Mouse (Mus musculus) MN1 (cell line): Measurements from ENCODE around the gene Map2k1.

Experiments
- DNase-seq: peaks from one replicate; pipeline ENCODE4 v3.0.0-alpha.2; 2016; ENCODE audit warnings: low spot score

Map2k1 gene

DNA sequence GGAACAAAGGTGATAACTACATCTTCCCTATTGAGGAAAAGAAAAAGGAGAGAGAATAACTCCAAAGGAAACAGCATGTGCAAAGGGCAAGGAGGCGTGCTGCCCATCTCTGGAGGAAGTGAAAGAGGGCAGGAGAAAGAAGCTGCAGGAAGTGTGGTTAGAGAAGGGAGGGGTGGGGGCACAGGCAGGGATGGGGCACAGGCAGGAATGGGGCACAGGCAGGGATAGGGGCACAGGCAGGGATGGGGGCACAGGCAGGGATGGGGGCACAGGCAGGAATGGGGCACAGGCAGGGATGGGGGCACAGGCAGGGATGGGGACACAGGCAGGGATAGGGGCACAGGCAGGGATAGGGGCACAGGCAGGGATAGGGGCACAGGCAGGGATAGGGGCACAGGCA, 4.1 kb downstream of the Map2k1 start:
- no peak for DNase-seq

DNA sequence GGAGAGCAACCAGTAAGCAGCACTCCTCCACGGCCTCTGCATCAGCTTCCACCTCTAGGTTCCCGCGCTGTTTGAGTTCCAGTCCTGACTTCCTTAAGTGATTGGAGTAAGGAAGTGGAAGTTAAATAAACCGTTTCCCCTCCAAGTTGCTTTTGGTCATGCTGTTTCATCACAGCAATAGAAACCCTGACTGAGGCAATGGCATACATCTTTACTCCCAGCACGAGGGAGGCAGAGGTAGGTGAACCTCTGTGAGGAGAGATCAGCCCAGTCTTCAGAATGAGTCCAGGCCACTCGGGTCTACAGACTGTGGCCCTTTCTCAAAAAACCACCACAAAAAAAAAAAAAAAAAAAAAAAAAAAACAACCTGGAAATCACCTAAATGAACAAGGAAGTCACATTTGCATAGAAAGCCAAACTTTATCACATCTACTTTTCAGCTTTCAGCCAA, 11.0 kb downstream of the Map2k1 start:
- DNase-seq: no peak

DNA sequence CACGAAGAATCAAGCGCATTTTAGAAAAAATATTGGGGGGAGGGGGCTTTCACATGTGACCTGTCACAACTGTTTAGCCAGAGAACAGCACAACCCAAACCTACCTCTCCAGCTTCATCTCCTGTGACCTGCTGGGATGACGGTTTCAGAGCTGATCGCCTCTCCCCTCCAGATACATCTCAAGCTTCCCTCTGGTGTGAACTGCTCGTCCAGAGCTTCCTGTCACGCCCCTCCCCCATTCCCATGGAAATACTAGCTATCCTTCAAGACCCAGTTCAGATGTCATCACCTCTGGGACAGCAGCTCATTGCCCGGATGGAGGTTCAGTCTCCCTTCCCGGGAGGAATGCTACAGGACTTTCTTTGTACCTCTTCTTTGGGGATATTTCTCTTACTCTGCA, 12.8 kb downstream of the Map2k1 start:
- DNase-seq: peak; percentile 69

DNA sequence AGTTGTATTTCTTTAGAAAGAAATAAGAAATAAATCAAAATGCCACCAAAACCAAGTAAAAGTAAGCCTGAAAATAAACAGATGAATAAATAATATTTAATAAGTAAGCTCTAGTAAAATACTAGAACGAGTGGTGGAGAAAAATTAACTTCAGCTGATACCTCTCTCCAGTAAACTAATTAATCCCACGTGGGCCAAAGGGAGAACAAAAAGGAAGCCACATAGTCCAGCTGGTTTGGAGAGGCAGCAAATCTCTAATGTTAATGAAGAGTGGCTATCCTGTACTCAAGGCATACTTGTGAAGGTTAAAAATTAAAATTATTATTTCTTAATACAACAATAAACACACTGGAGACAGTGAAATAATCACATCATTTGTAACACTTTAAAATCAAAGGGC, 13.3 kb downstream of the Map2k1 start:
- peak; percentile 27 for DNase-seq

DNA sequence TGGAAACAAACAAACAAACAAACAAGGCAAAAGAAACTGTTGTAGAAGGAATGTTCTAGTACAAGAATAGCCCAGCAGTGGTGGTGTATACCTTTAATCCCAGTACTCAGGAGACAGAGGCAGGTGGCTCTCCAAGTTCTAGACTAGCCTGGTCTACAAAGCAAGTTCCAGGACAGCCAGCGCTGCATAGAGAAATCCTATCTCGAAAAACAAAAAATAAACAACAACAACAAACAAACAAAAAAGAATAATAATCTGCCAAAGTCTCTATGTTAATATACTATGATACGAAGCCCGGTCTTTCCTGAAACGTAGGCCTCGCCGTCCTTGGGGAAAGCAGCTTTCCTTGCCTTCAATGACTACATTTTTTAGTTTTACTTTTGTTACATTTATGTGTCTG, 17.4 kb downstream of the Map2k1 start:
- no peak for DNase-seq

DNA sequence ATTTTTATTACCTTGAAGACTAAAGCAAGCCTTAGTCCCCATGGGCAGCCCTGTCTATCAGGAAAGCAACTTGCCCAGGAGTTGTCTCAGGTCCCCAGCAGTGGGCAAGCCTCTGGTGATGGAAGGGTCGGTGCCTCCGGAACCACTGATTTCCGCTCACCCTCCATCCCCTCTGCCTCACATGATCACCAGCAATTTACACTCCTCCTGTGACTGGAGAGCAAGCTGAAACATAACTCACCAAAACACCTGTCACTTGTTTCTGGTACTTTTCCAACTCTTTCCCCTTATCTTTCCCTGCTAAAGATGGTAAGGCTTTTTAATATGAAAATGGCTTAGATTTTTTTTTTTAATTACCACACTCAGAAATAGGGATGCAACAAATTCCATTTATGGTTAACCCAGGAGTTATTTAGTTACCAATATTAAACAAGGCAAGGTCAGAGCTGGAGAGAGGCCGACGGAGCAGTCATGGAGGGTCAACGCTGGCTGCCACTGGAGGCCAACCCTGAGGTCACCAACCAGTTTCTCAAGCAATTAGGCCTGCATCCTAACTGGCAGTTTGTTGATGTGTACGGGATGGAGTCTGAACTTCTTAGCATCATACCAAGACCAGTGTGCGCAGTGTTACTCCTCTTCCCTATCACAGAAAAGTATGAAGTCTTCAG, 18.5 kb downstream of the Map2k1 start, which contains the start of gene Uchl4:
Gene Uchl4, plus strand, starts transcription at position 434 of the 668 bp plus-strand sequence.
- DNase-seq: no peak

DNA sequence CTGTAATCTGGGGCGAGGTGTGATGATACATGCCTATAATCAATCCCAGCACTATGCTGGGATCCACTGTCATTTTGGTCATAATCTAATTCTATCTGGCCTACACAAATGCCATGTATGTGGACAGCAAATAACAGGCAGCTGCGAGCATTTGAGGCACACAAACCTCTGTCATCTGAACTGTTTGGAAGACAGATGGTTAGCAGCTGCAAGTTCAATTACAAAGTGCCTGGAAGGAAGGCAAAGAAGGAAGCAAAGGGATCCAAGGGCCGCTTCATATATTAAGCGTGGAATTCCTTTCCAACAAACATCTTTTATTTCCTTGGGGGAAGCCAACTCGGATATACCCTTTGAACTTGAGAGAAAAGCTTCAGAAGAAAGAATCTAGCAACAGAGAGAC, 19.8 kb downstream of the Map2k1 start:
- DNase-seq: no peak

DNA sequence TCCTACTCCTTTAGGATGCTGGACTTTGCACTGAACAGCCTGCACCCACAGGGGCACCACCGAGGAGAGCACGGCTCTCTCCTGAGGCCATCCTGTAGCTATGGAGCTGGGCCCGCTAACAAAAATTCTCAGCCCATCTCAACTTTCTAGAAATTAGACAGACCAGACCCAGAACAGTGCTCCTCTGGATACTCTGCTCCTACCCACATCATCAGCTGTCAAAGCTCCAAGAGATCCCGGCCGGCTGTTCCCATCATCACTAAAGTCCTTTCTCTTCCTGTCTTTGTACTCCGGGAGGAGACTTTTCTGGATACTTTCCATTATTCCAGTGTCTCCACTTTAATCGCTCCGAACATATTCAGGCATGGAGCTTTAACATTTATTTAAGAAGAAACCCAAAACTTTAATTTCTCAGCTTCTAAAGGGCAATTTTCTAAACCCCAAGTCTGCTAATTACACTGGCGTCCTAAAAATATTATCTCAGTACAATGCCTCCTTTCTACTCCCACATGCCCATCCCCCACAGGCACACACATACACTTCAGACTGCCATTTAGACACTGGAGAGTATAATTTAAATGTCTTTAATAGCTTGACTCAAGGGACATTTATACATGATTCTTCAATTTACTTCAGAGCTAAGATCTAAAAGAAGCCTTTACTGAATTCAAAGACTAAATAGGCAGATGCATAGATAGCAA, 21.0 kb downstream of the Map2k1 start:
- DNase-seq: no peak

DNA sequence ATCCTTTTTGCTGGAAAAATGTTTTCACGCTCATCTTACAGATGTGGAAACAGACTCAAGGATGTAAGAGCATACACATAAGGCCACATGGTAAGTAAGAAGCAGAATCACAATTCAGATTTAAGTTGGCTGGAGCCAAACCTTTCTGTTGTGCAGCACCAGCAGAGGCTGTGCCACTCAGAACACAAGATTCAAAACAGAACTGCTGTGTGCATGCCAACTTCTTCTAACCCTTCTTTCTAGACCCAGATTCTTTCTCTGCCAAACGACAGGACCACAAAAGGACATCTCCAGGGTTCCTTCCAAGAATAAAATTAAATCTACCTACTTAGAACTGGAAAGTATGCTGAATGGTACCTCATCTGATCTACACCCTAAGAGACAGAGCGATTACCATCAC, 21.8 kb downstream of the Map2k1 start:
- DNase-seq: no peak

DNA sequence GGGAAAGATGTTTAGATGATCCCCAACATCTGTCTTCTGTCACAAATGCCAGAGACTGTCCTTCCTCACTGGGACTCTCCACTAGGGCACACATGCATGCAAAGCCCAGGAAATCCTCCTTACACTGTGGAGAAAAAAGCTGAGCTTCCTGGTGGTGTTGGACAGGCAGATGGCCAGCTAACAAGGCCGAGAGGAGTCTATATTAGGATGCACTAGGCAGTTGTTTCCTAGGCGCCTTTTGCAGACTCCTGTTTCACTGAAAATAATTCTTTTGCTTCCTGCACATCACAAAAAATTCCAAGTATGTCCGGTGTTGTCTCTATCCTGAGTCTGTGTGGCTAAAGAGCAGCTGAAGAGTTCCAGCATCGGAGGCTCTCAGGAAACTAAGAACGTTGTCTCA, 22.3 kb downstream of the Map2k1 start:
- DNase-seq: no peak

DNA sequence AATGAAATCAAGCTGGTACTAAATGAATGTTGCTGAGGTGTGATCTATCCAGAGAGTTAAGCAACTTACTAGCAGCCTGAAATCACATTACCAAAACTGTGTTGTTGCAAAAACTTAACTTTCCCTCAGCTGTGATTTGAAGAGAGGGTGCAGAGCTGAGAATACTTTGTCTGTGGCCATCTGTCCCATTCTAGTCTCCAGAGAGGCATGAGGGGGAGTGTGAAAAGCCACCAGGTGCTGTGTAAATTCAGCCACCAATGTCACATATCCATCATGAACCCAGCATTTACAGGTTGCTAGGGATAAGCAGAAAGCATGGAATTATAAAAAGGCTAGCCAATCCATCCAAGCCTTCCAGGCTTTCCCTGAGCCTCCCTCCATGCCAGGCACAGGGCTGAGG, 24.5 kb downstream of the Map2k1 start:
- DNase-seq: no peak

DNA sequence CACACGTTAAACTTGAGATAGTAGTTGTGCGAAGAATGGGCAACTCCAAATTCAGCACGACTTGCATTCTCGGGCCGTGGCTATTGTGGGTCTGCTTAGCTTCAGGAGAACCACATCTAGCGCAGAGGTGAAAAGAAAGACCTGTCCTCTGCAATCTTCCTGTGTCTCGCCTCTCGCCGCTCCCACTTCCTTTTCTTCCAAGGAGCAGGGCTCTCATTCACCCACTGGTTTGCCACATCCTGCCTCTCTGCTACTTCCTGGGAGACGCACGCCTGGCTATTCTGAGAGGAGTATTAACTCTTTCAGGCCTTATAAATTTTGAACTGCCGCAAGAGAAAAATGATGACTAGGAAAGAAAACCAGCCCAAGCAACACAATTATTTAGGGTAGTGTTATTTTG, 25.7 kb downstream of the Map2k1 start:
- no peak for DNase-seq

DNA sequence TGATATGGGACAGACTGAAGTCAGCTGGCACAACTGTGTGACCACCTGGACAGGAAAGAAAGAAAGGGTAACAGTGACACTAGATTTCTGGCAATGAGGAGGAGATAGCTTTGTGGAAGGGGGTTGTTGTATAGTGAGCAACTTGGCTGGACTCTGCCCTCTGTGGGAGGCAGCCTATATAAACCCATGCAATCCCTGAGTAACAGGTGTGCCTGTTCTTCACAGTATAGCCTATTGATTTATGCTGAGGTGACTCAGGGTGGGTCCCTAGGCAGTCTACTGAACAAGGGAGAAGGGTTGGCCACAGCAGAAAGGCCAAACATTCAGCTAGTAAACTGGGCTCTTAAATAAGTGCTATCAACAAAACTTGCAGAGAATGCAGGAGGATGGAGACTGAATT, 27.6 kb downstream of the Map2k1 start:
- DNase-seq: no peak

DNA sequence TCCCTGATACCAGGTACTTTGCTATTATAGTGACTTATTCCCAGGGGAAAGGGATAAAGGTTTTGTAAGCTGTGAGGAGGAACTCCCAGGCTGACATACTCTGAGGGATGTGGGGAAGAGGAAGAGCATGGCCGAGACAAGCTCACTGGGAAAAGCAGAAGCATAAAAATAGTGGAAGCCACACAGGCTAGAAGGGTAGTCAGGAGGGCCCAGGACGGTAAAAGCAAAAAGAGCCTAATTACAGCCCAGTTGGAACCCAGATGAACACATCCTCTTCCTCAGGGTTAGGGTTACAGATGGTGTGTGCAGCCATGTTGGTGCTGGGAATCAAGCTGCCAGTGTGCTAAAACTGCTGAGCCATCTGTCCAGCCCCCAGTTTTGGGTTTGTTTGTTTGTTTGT, 31.3 kb downstream of the Map2k1 start:
- DNase-seq: no peak

DNA sequence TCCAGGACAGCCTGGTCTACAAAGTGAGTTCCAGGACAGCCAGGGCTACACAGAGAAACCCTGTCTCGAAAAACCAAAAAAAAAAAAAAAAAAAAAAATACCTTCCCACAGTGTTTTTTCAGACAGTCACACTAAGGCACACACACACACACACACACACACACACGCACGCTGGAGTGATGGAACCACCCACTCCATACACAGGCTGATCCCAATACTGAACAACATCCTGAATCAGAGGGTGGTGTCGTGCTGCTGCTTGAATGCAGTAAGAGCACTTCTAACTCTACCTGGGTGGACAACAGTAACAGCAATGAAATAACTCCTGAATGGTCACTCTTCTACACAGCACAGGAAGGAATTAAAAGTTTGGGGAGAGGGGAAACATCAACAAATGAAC, 32.0 kb downstream of the Map2k1 start:
- no peak for DNase-seq

DNA sequence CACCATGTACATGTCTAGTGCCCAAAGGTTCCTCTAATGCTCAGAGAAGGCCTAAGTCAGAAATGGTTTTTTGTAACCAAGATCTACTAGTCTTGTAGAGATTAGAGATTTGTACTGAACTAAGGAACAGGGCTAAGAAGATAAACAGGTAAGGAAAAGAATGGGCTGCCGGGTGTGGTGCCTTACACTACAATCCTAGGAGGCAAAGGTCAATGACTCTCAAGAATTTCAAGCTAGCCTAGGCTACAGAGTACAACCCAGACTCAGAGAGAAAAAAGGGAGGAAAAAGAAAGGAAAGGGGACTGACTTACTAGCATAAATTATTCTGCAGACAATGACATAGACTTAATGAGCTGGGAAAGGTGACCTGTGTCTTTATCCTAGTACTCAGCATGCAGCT, 32.8 kb downstream of the Map2k1 start:
- no peak for DNase-seq

DNA sequence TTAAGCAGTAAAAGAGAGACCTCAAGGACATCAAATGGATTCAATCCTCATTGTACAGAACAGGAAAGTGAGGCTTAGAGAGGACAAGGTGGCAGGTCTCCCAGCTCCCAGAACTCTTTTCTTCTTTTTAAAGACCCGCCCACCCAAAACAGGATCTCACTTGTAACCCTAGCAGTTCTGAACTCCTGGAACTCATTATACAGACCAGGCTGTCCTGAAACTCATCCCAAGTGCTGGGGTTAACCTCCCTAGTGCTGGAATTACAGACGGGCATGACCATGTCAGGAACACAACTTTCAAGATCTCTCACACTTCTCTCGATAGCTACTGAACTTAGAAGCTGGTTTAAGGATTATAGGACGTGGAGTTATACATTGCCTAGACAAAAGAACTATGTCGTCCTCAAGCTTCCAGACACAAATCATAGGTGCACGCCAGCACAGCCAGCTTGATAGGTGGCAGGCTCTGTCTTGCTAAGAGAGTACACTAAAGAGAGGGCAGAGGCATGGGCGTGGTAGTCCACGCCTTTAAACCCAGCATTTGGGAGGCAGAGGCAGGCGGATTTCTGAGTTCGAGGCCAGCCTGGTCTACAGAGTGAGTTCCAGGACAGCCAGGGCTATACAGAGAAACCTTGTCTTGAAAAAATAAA, 33.5 kb downstream of the Map2k1 start:
- no peak for DNase-seq

DNA sequence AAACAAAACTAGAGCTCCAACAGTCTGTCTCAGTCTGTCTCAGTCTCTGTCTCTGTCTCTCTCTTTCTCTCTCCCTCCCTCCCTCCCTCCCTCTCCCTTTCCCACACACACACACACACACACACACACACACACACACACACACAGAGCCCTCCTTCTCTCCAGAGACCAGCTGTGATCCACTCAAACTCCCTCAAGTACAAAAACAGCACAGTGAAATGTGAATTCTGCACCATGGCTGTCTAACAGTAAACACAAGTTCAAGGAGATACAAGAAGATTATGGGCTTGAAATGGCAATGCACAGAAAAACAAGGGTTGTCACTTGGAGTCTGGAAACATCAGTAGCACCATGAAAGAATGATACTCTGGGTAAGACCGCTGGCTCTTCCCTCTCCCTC, 34.1 kb downstream of the Map2k1 start:
- DNase-seq: no peak

DNA sequence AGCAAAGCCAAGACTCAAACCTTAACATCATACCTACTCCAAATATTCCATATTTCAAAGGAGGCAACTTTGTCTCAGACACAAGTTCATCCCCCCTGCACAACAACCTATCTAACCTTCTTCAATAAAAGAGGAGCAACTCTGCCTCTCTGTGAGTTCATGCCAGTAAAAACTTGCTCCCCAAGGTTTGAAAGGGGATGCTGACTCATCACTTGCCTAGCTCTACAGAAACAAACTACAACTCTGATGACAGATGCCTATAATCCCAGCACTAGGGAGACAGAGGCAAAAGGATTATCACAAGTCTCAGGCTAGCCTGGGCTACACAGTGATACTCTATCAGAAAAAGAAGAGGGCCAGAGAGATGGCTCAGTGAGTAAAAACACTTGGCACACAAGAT, 35.5 kb downstream of the Map2k1 start:
- no peak for DNase-seq

DNA sequence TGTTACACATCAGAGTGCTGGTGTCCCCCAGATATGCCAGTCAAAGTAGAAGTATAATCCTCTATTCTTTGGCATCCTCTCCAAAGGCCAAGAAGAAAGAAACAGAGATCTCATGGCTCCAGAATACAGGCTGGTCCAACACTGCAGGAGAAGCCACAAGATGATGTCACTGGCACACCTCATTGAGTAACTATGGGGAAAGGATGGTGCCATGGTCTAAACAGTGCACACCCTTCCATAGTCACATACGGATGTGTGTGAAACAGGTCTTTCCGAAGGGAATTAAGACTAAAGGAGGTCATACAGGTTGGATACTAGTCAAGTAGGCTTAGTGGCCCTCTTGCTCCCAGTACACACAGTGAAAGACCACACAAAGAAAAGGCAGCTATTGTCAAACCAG, 36.8 kb downstream of the Map2k1 start:
- DNase-seq: no peak

DNA sequence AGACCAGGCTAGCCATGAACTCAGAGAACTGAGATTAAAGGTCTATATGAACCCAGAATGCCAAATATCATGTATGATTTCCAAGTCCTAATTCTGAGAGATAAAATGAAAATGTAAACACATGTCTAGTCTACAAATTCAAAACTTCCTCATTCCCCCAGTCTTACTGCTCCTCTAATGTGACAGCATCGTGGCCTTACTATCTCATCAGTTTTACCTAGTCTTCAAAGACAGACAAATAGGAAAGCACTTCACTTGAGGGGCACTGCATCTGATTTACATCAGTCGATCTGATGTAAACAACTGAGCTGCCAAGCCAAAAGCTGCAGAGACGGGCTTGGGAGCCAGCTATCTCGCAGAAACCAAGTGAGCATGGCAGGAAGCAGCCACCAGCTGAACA, 37.3 kb downstream of the Map2k1 start:
- no peak for DNase-seq

DNA sequence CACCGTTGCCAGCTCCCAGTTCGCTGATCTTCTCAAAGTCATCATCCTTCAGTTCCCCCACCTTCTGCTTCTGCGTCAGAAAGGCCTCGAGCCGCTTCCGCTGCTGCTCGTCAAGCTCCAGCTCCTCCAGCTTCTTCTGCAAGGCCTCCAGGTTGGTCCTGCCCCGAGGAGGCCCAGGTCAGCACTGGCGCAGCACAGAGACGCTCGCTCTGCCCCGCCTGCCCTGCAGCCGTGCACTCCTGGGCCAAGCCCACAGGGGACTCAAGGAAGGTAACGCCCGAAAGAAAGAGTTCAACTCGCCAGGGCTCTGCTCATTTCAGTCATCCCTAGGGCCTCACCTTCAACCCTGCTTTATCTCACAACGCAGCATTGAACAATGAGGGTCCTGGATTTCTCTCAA, 39.0 kb downstream of the Map2k1 start:
- no peak for DNase-seq

DNA sequence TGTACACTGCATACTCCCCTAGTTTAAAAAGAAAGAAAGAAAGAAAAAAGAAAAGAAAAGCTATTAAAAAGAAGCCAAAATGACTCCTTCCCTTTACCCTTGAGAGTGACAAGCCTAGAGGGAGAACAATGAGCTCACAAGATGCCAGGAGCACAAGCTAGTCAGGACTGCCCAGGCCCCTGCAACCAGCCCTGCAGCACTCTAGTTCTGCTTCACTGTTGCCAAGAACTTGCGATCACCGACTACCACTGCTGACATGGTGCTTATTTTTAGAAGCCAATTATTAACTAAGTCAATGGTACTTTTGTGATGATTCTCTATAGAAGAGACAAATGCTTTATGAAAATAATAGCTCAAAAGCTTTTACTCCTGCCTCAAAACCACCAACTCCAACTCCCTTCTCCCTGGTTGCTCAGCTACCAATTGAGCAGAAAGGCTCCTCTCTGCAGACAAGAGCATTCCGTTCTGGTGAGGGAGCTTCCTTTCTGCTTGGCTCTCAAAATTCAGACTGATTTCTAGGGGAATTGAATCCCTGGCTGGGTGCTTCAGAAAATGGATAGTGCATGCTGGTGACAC, 45.8 kb downstream of the Map2k1 start:
- DNase-seq: no peak
